Mouse (Mus musculus): ENCODE measurements at regions not wholly inside any gene's neighbourhood (a gene's known extent, or its start where the extent isn't known, plus 50 kb on each side); places are given as distances from the start of the nearest gene placed in this dataset.

GRCm38 (mm10) chr19:36242396-36242795 lies 105.7 kb upstream of the Pcgf5 start:
- no peak for TF ChIP-seq POLR2A (IDR thresholded peaks at IDR 0.05; ENCODE audit: insufficient read depth, low read depth, low read length)
- no peak for TF ChIP-seq CTCF (IDR thresholded peaks at IDR 0.05; ENCODE audit: insufficient read depth, low read depth, low read length)
